Mouse (Mus musculus) kidney, embryonic 15.5 days (tissue): ENCODE results near the gene 2410015M20Rik. TPM values are rescaled to one million over a fixed set of nuclear protein-coding genes. Genes with fewer than 3 reads are reported as not detected.

Source experiments
- ATAC-seq: fragments of 200-750 bp; cut with Nextera tagmentation; replicated peaks from 2 replicates; pipeline ENCODE4 v1.8.0; 2017; ENCODE audit warnings: moderate TSS enrichment; ENCODE audit not compliant: low FRiP score
- H3K27ac ChIP-seq: fragments of 300-500 bp; sonication (generic); 2 replicates; pipeline ENCODE4 v1.5.1; 2015; ENCODE audit warnings: mild to moderate bottlenecking, inconsistent platforms
- H3K27me3 ChIP-seq: fragments of 300-500 bp; sonication (generic); 2 replicates; pipeline ENCODE4 v1.6.1; 2015; ENCODE audit warnings: inconsistent platforms
- H3K36me3 ChIP-seq: fragments of 300-500 bp; sonication (generic); 2 replicates; pipeline ENCODE4 v1.6.1; 2015; ENCODE audit warnings: inconsistent platforms
- H3K4me1 ChIP-seq: fragments of 300-500 bp; sonication (generic); 2 replicates; pipeline ENCODE4 v1.6.1; 2015; ENCODE audit warnings: inconsistent platforms
- H3K4me2 ChIP-seq: fragments of 300-500 bp; sonication (generic); 2 replicates; pipeline ENCODE4 v1.6.1; 2015; ENCODE audit warnings: moderate library complexity, mild to moderate bottlenecking, inconsistent platforms
- H3K4me3 ChIP-seq: fragments of 300-500 bp; sonication (generic); replicated peaks from 2 replicates; pipeline ENCODE4 v1.5.1; 2015; ENCODE audit warnings: mild to moderate bottlenecking, inconsistent platforms
- H3K9ac ChIP-seq: fragments of 300-500 bp; sonication (generic); 2 replicates; pipeline ENCODE4 v1.6.1; 2015; ENCODE audit warnings: mild to moderate bottlenecking, inconsistent platforms
- H3K9me3 ChIP-seq: fragments of 300-500 bp; sonication (generic); replicated peaks from 2 replicates; pipeline ENCODE4 v1.6.1; 2016; ENCODE audit warnings: inconsistent platforms
- WGBS: fragments of 180-500 bp; shearing (Covaris S2); methylation state at CpG from one replicate; pipeline ENCODE4 v1.1.7; 2015; ENCODE audit warnings: mixed read lengths; 5-methylcytosine and 5-hydroxymethylcytosine counted together
- polyA plus RNA-seq: library from polyadenylated mRNA; unstranded; fragments of >200 nt; fragmentation: Nextera tagmentation; extraction: Ambion mirVana; gene quantifications from 2 replicates; pipeline ENCODE4 v1.2.1, GENCODE M21; 2015

Gene 2410015M20Rik
- polyA plus RNA-seq, 1 experiment from 2014 or later = 239 TPM

GRCm38 (mm10) chr17:56559386-56559785, 50.2 kb downstream of the 2410015M20Rik start:
- Histone ChIP-seq H3K36me3 (peaks cover 41% of the 10 kb centered on the region), H3K27me3 (no peaks in the 10 kb centered on the region), H3K4me2 (no peak overlapping the region), H3K9me3 (no peaks in the 10 kb centered on the region), H3K9ac (no peak overlapping the region), H3K4me1 (no peaks in the 10 kb centered on the region), H3K4me3 (no peak overlapping the region), H3K27ac (no peak overlapping the region)
- WGBS = 81% methylated on average over 3 of the region's 3 CpGs
- ATAC-seq = no peak

DNA sequence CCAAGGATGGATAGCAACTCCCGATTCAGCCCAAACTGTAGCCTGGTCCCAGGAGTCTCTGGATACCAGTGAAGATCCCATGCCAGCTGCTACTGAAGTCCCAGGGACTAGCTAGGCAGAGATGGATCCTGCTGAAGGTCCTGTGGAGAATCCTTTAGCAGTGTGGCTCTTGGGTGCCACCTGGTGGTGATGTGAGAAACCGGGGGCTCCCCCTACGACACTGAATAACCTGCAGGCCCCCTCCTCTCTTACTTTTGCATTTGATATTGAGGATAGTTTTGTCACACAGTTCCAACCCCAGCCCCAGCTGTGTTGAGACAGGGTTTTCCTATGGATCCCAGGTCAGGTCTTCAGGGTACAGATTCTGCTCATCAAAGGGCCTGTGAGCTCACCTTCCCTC, 51.1 kb downstream of the 2410015M20Rik start:
- no peak overlapping the region for H3K4me2 ChIP-seq
- no peak overlapping the region for H3K4me3 ChIP-seq
- H3K36me3 ChIP-seq = peaks cover 32% of the 10 kb centered on the region
- no peak overlapping the region for H3K9ac ChIP-seq
- WGBS = 23% methylated on average over 3 of the region's 3 CpGs
- H3K4me1 ChIP-seq = no peaks in the 10 kb centered on the region
- H3K27me3 ChIP-seq = no peaks in the 10 kb centered on the region
- peak; percentile 65; the same call in 1 of the 2 replicates for ATAC-seq
- H3K9me3 ChIP-seq = no peaks in the 10 kb centered on the region
- 0 out of 2 replicates have a peak overlapping the region, but pooled peaks have one; percentile 18 for H3K27ac ChIP-seq

Other genes starting within 250 kb of the 2410015M20Rik start
- gene Ptprs, start 133.3 kb downstream of the 2410015M20Rik start, polyA plus RNA-seq = 81.5 and 95.6 TPM in 2 replicates
- gene Znrf4, start 97.3 kb downstream of the 2410015M20Rik start, polyA plus RNA-seq = not detected in 2 replicates
- gene Gm20219, start 55.4 kb downstream of the 2410015M20Rik start, polyA plus RNA-seq = 1.2 and 1.4 TPM in 2 replicates
- gene Safb2, start 25.2 kb downstream of the 2410015M20Rik start, polyA plus RNA-seq = 89.5 and 92.4 TPM in 2 replicates
- gene Safb, start 24.9 kb downstream of the 2410015M20Rik start, polyA plus RNA-seq = 109 and 125 TPM in 2 replicates
- gene Rpl36, start 3.6 kb upstream of the 2410015M20Rik start, polyA plus RNA-seq = 1,888 and 2,013 TPM in 2 replicates
- gene Lonp1, start 17.1 kb upstream of the 2410015M20Rik start, polyA plus RNA-seq = 59.7 and 63.8 TPM in 2 replicates
- gene Catsperd, start 18.4 kb upstream of the 2410015M20Rik start, polyA plus RNA-seq = 0.59 and 0.93 TPM in 2 replicates
- 87.9 and 99.2 TPM in 2 replicates for gene Ranbp3, start 63.5 kb upstream of the 2410015M20Rik start, polyA plus RNA-seq
- 470 and 471 TPM in 2 replicates for gene Ndufa11, start 108.0 kb upstream of the 2410015M20Rik start, polyA plus RNA-seq
- gene Vmac, start 108.3 kb upstream of the 2410015M20Rik start, polyA plus RNA-seq = 15.6 and 19.5 TPM in 2 replicates
- gene Nrtn, start 147.8 kb upstream of the 2410015M20Rik start, polyA plus RNA-seq = 6.5 and 7.1 TPM in 2 replicates
- 46.5 and 54.6 TPM in 2 replicates for gene Dus3l, start 155.0 kb upstream of the 2410015M20Rik start, polyA plus RNA-seq
- gene Prr22, start 160.5 kb upstream of the 2410015M20Rik start, polyA plus RNA-seq = 1.7 and 1.8 TPM in 2 replicates
- 3.7 and 4.1 TPM in 2 replicates for gene Rfx2, start 221.2 kb upstream of the 2410015M20Rik start, polyA plus RNA-seq